Mouse (Mus musculus) E14TG2a.4 (cell line): ENCODE measurements at regions not wholly inside any gene's neighbourhood (a gene's known extent, or its start where the extent isn't known, plus 50 kb on each side); places are given as distances from the start of the nearest gene placed in this dataset.

Experiments used
- CTCF ChIP-seq: conservative IDR thresholded peaks from 2 replicates; pipeline ENCODE4 v1.5.1; 2014; ENCODE audit warnings: low read length
- NANOG ChIP-seq: IDR thresholded peaks from 2 replicates; pipeline ENCODE4 v1.6.1; 2014; ENCODE audit warnings: borderline replicate concordance, low read length, mixed read lengths
- POU5F1 ChIP-seq: IDR thresholded peaks from 2 replicates; pipeline ENCODE4 v1.6.1; 2014; ENCODE audit warnings: low read length, borderline replicate concordance

GRCm38 (mm10) chr1:39105546-39106371 is 87.8 kb upstream of the Npas2 start:
- no peak for TF ChIP-seq CTCF
- TF ChIP-seq POU5F1, result no peak
- TF ChIP-seq NANOG, result no peak
